Mouse (Mus musculus): ENCODE results near the gene Gm17509.

- TF ChIP-seq CTCF (conservative IDR thresholded peaks at IDR 0.05; ENCODE audit: insufficient read depth, insufficient read length, low read depth, low read length), result no peak
- no peak for TF ChIP-seq POLR2A (IDR thresholded peaks at IDR 0.05; ENCODE audit: low read depth, low read length)
These were observed 9.4 kb downstream of the Gm17509 start for GRCm38 (mm10) chr13:117211386-117211875.

Measured in kidney, adult 2 months (tissue).